Mouse (Mus musculus): ENCODE measurements around the gene Ptp4a2.

GRCm38 (mm10) chr4:129795151-129795860 lies 15.7 kb upstream of the Ptp4a2 start:
- TF ChIP-seq CTCF (IDR thresholded peaks at IDR 0.05; ENCODE audit: extremely low read depth, insufficient read length, insufficient replicate concordance, low read depth, low read length) (no peak), POLR2A (IDR thresholded peaks at IDR 0.05; ENCODE audit: low read depth, low read length) (no peak)
